Mouse (Mus musculus): ENCODE measurements around the gene D16Ertd472e. TPM values are rescaled to one million over a fixed set of nuclear protein-coding genes. Genes with fewer than 3 reads are reported as not detected.

D16Ertd472e gene
- polyA plus RNA-seq (2014; fragmentation: Illumina TruSeq; extraction: RNeasy Lipid Tissue Mini Kit (QIAGEN cat#74804); ENCODE audit: low read depth, low replicate concordance), result 6.3 TPM

DNA sequence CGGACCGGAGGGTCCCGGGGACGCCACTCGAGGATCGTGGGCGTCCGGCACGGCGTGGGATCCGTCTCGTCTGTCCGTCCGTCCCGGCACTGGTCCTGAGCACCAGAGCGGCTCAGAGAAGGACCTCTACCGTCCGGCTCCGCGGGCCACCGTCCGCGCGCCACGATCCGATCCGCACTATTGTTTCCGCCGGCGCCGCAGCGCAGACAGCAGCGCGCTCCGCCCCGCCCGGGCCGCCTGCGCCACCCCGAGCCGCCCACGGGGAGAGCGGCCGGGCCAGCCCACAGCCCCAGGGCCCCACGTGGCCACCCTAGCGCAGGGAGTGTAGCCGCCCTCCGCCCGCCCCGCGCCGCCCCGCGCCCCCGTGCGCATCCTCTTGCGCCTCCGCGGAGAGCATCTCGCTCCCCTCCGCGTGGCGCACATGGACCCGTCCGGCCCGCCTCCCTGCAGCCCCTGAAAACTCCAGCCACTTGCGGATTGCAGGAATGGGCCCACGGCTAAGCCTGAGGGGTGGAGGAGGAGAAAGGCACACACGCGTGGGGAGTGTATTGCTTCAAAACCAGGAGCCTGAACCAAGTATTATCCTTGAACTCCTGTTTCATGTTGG is at the start of gene D16Ertd472e:
Gene D16Ertd472e (minus strand): TSS at position 231 of the 607 bp plus-strand sequence.

Other genes starting within 250 kb of the D16Ertd472e start
- gene Btg3, start 199.5 kb downstream of the D16Ertd472e start, polyA plus RNA-seq (2014; fragmentation: Illumina TruSeq; extraction: RNeasy Lipid Tissue Mini Kit (QIAGEN cat#74804); ENCODE audit: low read depth, low replicate concordance), result 191 TPM

All from adipose tissue, adult 10 weeks (tissue).